Mouse (Mus musculus): ENCODE measurements at regions not wholly inside any gene's neighbourhood (a gene's known extent, or its start where the extent isn't known, plus 50 kb on each side); places are given as distances from the start of the nearest gene placed in this dataset.

- no peak for DNase-seq (ENCODE audit: low read depth)
These were observed 271.2 kb upstream of the Arrdc3 start for GRCm38 (mm10) chr13:80611937-80612336.

- no peak for DNase-seq (ENCODE audit: low read depth)
These were observed 269.9 kb upstream of the Arrdc3 start for GRCm38 (mm10) chr13:80613167-80613883.

GRCm38 (mm10) chr13:80613884-80614247, 269.3 kb upstream of the Arrdc3 start:
- DNase-seq (ENCODE audit: low read depth), result no peak

- DNase-seq (ENCODE audit: low read depth), result no peak
These were observed 268.2 kb upstream of the Arrdc3 start for GRCm38 (mm10) chr13:80614971-80615370.

DNA sequence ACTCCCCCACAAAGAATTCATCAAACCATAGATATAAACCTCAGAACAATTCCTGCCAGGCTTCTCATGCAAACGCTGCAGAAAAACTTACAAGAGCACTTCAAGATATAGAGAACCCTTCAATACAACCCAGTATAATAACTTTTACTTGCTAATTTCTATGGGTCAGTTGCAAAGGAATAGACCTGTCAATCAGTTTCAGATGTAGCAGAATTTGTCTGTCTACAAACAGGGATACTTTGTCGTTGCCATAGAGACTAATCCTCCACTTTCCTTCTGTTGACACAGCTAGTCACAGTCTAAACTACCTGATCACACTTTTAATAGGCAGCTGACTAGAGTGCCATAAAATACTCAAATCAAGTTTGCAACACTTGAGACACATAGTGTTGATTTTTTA, 260.2 kb upstream of the Arrdc3 start:
- no peak for DNase-seq (ENCODE audit: low read depth)

GRCm38 (mm10) chr13:80641334-80641733, 241.8 kb upstream of the Arrdc3 start:
- DNase-seq (ENCODE audit: low read depth), result no peak

DNA sequence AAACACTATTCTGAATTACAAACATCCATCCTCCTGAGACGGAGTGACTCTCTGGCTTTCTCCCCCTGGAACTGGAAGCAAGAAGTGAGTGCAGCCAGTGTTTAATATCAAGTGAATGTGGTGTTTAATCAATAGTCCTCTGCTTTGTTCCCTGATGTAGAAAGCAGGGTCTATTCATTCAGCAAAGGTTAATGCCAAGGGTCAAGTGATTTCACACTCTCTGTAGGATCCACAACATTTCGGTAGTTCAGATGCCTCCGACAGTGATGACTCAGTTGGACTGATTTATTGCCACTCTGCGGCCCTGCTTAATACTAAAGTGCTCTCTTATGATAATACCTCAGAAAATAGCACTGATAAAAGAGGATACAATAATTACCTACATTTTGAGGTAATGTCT, 235.6 kb upstream of the Arrdc3 start:
- no peak for DNase-seq (ENCODE audit: low read depth)

GRCm38 (mm10) chr13:80652967-80653539, 230.1 kb upstream of the Arrdc3 start:
- DNase-seq (ENCODE audit: low read depth), result no peak

GRCm38 (mm10) chr13:80666186-80666713, 216.9 kb upstream of the Arrdc3 start:
- no peak for DNase-seq (ENCODE audit: low read depth)

DNA sequence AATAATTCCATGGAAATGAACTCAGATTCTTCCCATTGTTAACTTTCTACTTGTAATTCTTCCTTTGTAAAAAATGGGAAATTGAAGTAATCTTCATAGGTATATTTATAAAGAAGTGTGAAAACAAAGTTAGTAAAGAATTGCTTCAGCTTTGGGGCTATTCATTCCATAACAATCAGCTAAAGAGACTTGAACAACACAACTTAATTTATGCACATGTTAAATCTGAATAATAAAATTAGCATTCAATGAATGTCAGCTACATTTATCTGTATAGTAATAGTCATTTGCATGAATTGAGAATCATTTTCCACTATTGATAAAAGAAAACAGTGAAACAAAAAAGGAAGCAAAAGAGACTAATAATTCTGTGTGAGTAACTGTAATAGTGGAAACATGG, 193.3 kb upstream of the Arrdc3 start:
- no peak for DNase-seq (ENCODE audit: low read depth)

- DNase-seq (ENCODE audit: low read depth), result no peak
These were observed 192.4 kb upstream of the Arrdc3 start for GRCm38 (mm10) chr13:80690654-80691386.

DNA sequence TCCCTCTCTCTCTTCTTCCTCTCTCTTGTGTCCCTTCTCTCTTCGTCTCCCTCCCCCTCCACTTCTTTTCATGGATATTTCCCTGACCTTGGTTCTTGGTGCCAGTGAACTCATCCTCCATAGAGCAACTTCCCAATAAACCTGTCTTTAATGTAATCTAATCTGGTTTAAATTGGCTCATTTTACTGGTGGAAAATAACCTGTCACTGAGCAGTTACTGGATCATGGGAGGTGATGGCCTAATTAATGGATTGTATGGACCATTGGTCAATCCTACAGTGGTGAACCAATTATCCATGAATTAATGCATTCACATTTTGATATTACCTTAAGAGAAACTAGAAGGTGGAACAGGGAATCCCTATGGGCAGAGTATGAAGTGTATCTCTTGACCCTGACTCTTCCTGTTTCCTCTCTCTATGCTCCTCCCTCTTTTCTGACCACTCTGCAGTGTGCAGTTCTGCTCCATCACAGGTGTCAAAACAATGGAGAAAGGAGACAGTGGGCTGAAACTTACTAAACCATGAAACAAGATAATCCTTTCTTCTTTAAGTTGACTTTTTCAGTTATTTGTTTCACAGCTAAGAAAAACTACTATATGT, 187.5 kb upstream of the Arrdc3 start:
- DNase-seq (ENCODE audit: low read depth), result no peak

GRCm38 (mm10) chr13:80709531-80710306, 173.5 kb upstream of the Arrdc3 start:
- DNase-seq (ENCODE audit: low read depth), result no peak

DNA sequence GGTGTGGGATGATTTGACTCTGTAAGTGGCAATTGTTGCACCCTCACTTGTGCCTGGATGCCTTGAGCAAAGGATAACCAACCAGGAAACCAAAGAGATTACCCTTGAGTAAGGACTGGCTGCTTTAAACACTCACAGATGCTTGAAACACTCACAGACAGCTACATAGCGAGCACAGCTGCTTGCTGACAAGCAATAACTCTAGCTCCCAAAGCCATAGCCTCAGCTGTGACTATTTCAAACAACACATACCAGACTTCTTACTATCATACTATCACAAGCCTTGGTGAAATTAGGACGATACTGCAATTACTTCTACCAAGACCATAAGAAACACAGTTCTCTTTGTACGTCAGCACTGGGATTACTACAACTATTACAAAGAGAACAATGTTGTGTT, 163.9 kb upstream of the Arrdc3 start:
- no peak for DNase-seq (ENCODE audit: low read depth)

DNA sequence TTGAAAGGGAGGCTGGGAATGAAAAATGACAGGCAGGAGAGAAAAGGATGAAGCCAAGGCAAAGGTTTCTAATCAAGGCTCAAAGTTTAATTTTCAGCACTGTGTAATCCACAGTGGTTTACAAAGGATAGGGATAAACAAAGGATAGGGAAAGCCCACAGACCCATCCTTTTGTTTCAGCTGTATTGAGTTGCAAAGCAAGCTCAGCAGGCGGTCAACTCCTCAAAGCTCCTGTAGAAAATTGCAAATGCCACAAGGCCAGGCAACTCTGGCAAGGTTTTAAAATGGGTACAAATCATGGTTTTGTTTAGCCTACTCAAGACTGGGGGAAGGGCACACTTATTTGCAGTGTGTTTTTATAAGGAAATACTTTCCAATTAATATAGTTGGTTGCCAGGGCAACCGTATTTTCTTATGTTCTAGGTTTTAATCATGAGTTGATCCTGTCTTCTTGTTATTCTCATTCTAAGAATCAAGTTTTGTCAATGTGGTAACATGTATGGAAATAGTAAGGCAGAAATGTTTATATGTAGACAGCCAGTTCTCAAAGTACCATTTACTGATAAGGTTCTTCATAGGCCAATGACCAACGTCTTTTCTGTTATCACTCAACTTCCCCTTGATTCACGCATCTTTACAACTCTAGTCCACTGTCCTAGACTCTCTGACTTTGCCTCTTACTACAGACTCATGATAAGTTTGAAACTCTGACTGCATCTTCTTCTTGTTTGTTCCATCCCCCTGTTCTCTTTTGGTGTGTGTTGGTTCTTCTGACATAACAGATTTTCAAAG, 159.8 kb upstream of the Arrdc3 start:
- DNase-seq (ENCODE audit: low read depth), result no peak

GRCm38 (mm10) chr13:80729202-80729601, 154.0 kb upstream of the Arrdc3 start:
- DNase-seq (ENCODE audit: low read depth), result no peak

- no peak for DNase-seq (ENCODE audit: low read depth)
These were observed 137.2 kb upstream of the Arrdc3 start for GRCm38 (mm10) chr13:80745991-80746390.

DNA sequence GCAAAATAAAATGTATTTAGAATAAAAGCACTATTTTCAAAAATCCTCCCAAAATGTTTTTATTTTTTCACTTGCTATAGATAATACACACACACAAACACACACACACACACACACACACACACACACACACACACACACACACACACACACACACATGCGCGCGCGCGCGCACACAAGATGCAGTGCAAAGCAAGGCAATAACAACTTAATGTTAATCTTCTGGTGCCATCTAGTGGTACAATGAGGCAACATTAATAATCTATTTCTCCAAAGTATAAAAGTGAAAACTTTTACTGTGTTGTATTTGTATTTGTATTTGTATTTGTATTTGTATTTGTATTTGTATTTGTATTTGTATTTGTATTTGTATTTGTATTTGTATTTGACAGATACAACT, 136.2 kb upstream of the Arrdc3 start:
- DNase-seq (ENCODE audit: low read depth), result peak; percentile 9
